Mouse (Mus musculus): ENCODE results near the gene Tmem9b.

DNA sequence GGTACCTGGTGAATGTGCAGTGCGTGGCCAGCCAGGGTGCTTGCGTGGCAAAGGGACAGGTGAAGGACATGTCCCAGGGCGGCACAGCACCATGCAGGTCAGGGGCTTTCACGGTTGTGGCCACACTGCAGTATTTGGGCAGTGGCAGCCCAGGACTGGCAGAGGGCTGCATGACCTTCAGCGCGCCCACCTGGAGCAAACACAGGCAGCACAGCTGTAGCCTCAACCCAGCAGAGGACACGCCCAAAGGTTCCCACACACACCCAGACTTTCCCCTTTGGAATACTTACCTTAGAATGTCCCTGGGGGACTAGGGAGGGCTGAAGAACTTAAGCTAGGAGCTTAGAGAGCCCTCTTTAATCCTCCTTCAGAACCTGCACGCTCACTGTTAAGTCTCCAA lies 29.6 kb downstream of the Tmem9b start:
- no peak for TF ChIP-seq CTCF (IDR thresholded peaks at IDR 0.05; ENCODE audit: borderline replicate concordance, insufficient read depth, low read length)
- TF ChIP-seq POLR2A (IDR thresholded peaks at IDR 0.05; ENCODE audit: low read depth, low read length): no peak
